Mouse (Mus musculus) hindbrain, postnatal 0 days (tissue): ENCODE data around the gene Rsph10b. TPM values are rescaled to one million over a fixed set of nuclear protein-coding genes. Genes with fewer than 3 reads are reported as not detected.
"Not testable (repeated sequence)": the region's sequence is repeated elsewhere in the genome, so short reads cannot be mapped to it uniquely, and the experiment has no call there.

Experiments used
- ATAC-seq: fragments of 200-750 bp; cut with Nextera tagmentation; 2 replicates; pipeline ENCODE4 v1.8.0; 2017; ENCODE audit warnings: mild to moderate bottlenecking, moderate TSS enrichment, moderate library complexity
- DNase-seq: peaks from one replicate; pipeline ENCODE4 v3.0.0-alpha.2; 2015; ENCODE audit warnings: low spot score
- H3K27ac ChIP-seq: fragments of 300-500 bp; sonication (generic); 2 replicates; pipeline ENCODE4 v1.5.1; 2014; ENCODE audit warnings: mild to moderate bottlenecking
- H3K27me3 ChIP-seq: fragments of 300-500 bp; sonication (generic); 2 replicates; pipeline ENCODE4 v1.6.1; 2014; ENCODE audit warnings: low read length, mixed read lengths; ENCODE audit not compliant: insufficient read depth
- H3K36me3 ChIP-seq: fragments of 300-500 bp; sonication (generic); 2 replicates; pipeline ENCODE4 v1.6.1; 2014; ENCODE audit warnings: low read length, mixed read lengths; ENCODE audit not compliant: insufficient read depth
- H3K4me1 ChIP-seq: fragments of 300-500 bp; sonication (generic); 2 replicates; pipeline ENCODE4 v1.6.1; 2014; ENCODE audit warnings: antibody characterized with exemption, low read length, mixed read lengths; ENCODE audit not compliant: insufficient read depth
- H3K4me2 ChIP-seq: fragments of 300-500 bp; sonication (generic); 2 replicates; pipeline ENCODE4 v1.6.1; 2014; ENCODE audit warnings: low read depth, mild to moderate bottlenecking, low read length, moderate library complexity, mixed read lengths
- H3K4me3 ChIP-seq: fragments of 300-500 bp; sonication (generic); 2 replicates; pipeline ENCODE4 v1.5.1; 2014; ENCODE audit warnings: low read length
- H3K9ac ChIP-seq: fragments of 300-500 bp; sonication (generic); replicated peaks from 2 replicates; pipeline ENCODE4 v1.6.1; 2014; ENCODE audit warnings: mild to moderate bottlenecking, low read length, moderate library complexity, mixed read lengths
- H3K9me3 ChIP-seq: fragments of 300-500 bp; sonication (generic); 2 replicates; pipeline ENCODE4 v1.6.1; 2016; ENCODE audit warnings: low read length, mixed read lengths
- CTCF ChIP-seq: IDR thresholded peaks from 2 replicates; pipeline ENCODE4 v1.5.1; 2016; ENCODE audit warnings: antibody characterized with exemption, control low read depth, low read depth
- WGBS: fragments of 180-500 bp; shearing (Covaris S2); extraction: QIAGEN DNeasy Blood & Tissue Kit; methylation state at CpG from one replicate; pipeline ENCODE4 v1.1.7; 2014; 5-methylcytosine and 5-hydroxymethylcytosine counted together
- polyA plus RNA-seq: library from polyadenylated mRNA; unstranded; fragments of >200 nt; fragmentation: Nextera tagmentation; extraction: Ambion mirVana; gene quantifications from 2 replicates; pipeline ENCODE4 v1.2.1, GENCODE M21; 2015
- total RNA-seq: library from RNA; depleted of rRNA; stranded (reverse); fragments of >200 nt; gene quantifications from 2 replicates; pipeline ENCODE4 v1.2.3, GENCODE M21; 2014

Rsph10b gene
- total and polyA plus RNA-seq, 2 experiments from 2014 or later = 3.9 to 5.6 TPM

GRCm38 (mm10) chr5:144002461-144003192, 69.8 kb downstream of the Rsph10b start:
- H3K4me2 ChIP-seq = no peak overlapping the region
- no peak for DNase-seq
- H3K4me1 ChIP-seq = no peaks in the 10 kb centered on the region
- H3K27ac ChIP-seq = no peak overlapping the region
- TF ChIP-seq CTCF = no peak
- H3K27me3 ChIP-seq = no peaks in the 10 kb centered on the region
- H3K4me3 ChIP-seq = no peak overlapping the region
- H3K9ac ChIP-seq = no peak overlapping the region
- WGBS = 93% methylated on average over 15 of the region's 15 CpGs
- no peaks in the 10 kb centered on the region for H3K9me3 ChIP-seq
- peaks cover 58% of the 10 kb centered on the region for H3K36me3 ChIP-seq
- ATAC-seq = no peak

- not testable (repeated sequence) for DNase-seq, H3K4me1 ChIP-seq, H3K27ac ChIP-seq, H3K9me3 ChIP-seq, H3K9ac ChIP-seq, H3K27me3 ChIP-seq, ATAC-seq
- 73% methylated on average over 12 of the region's 13 CpGs for WGBS
- Histone ChIP-seq H3K4me3 (peak overlapping the region; percentile 98), H3K4me2 (peak overlapping the region; percentile 61), H3K36me3 (peaks cover 34% of the 10 kb centered on the region)
Measured at GRCm38 (mm10) chr5:144013366-144014134, 80.7 kb downstream of the Rsph10b start.

GRCm38 (mm10) chr5:144014551-144015311, 81.9 kb downstream of the Rsph10b start, which contains the start of gene Ccz1:
Gene Ccz1 (minus strand): TSS chr5:144014877.
- no peaks in the 10 kb centered on the region for H3K27me3 ChIP-seq
- peak within 1 kb of the TSS; percentile 98 for H3K4me3 ChIP-seq
- H3K27ac ChIP-seq = peak within 1 kb of the TSS; percentile 76
- peaks cover 24% of the 10 kb centered on the region for H3K36me3 ChIP-seq
- peak within 1 kb of the TSS; percentile 82 for H3K9ac ChIP-seq
- H3K4me1 ChIP-seq = no peaks in the 10 kb centered on the region
- no peak for TF ChIP-seq CTCF
- WGBS = 3% methylated on average over 44 of the region's 47 CpGs
- peak; percentile 98 for ATAC-seq
- peak; percentile 93 for DNase-seq
- H3K4me2 ChIP-seq = peak within 1 kb of the TSS; percentile 61
- no peaks in the 10 kb centered on the region for H3K9me3 ChIP-seq

GRCm38 (mm10) chr5:144015312-144015650, 82.4 kb downstream of the Rsph10b start:
- Histone ChIP-seq H3K27ac (peak overlapping the region; percentile 76; the same call in 1 of the 2 replicates), H3K9me3 (no peaks in the 10 kb centered on the region), H3K36me3 (peaks cover 19% of the 10 kb centered on the region), H3K4me3 (peak overlapping the region; percentile 98), H3K9ac (0 out of 2 replicates have a peak overlapping the region, but pooled peaks have one; percentile 82), H3K4me1 (no peaks in the 10 kb centered on the region), H3K4me2 (peak overlapping the region; percentile 61), H3K27me3 (no peaks in the 10 kb centered on the region)
- 76% methylated on average over 3 of the region's 3 CpGs for WGBS
- no peak for ATAC-seq
- DNase-seq = no peak
- TF ChIP-seq CTCF = no peak

- ATAC-seq (no peak), DNase-seq (no peak)
- TF ChIP-seq CTCF = no peak
- WGBS = 91% methylated on average over 9 of the region's 9 CpGs
- Histone ChIP-seq H3K4me2 (no peak overlapping the region), H3K4me3 (no peak overlapping the region), H3K9me3 (no peaks in the 10 kb centered on the region), H3K27ac (no peak overlapping the region), H3K9ac (no peak overlapping the region), H3K4me1 (no peaks in the 10 kb centered on the region), H3K36me3 (peaks cover 13% of the 10 kb centered on the region), H3K27me3 (no peaks in the 10 kb centered on the region)
Measured at GRCm38 (mm10) chr5:144015845-144016244, 83.0 kb downstream of the Rsph10b start.

- no peak for DNase-seq
- no peak within 1 kb of the TSS for H3K9ac ChIP-seq
- no peaks in the 10 kb centered on the region for H3K27me3 ChIP-seq
- no peaks in the 10 kb centered on the region for H3K9me3 ChIP-seq
- 79% methylated on average over 11 of the region's 11 CpGs for WGBS
- H3K4me3 ChIP-seq = no peak within 1 kb of the TSS
- no peaks in the 10 kb centered on the region for H3K36me3 ChIP-seq
- H3K4me1 ChIP-seq = no peaks in the 10 kb centered on the region
- H3K27ac ChIP-seq = no peak within 1 kb of the TSS
- no peak within 1 kb of the TSS for H3K4me2 ChIP-seq
- ATAC-seq = no peak
- no peak for TF ChIP-seq CTCF
Measured at GRCm38 (mm10) chr5:144026620-144027263, 93.9 kb downstream of the Rsph10b start, which contains the start of gene Ocm. Gene Ocm (minus strand): TSS chr5:144026670.
